Mouse (Mus musculus) liver, adult 2 months (tissue): Measurements from ENCODE around the gene Gpc6.

ENCODE experiments used
- CTCF ChIP-seq: fragments of 200-500 bp; IDR thresholded peaks from 2 replicates; pipeline ENCODE4 v1.5.1; 2011; ENCODE audit warnings: low read depth, low read length, control low read depth
- POLR2A ChIP-seq: fragments of 200-500 bp; IDR thresholded peaks from 2 replicates; pipeline ENCODE4 v1.6.1; 2011; ENCODE audit warnings: low read length, control low read depth; ENCODE audit not compliant: insufficient read depth; ENCODE audit errors: extremely low read depth

DNA sequence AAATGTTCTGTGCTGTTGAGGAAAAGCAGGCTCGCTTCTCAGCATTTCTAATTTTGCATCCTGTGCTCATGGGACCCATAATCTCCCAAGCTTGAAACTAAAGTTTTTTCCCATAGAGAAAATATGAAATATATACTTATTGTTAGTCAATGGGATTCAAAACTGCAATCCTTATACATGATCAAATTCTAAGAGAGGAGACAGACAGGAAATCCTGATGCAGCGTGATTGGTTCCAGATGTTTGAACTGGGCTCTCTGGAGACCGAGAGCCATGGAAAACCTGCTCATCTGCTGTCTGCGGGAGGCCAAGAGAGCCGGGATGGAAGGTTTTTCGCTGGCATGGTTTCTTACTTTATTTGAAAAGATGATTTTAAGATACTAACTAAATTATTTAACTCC is 649.1 kb downstream of the Gpc6 start:
- TF ChIP-seq POLR2A (no peak), CTCF (no peak)
